Mouse (Mus musculus): ENCODE results near the gene C1qtnf4. TPM values are rescaled to one million over a fixed set of nuclear protein-coding genes. Genes with fewer than 3 reads are reported as not detected.

Gene C1qtnf4
- total and polyA plus RNA-seq, 3 experiments = not detected

GRCm38 (mm10) chr2:90928566-90928965 lies 42.9 kb downstream of the C1qtnf4 start:
- DNase-seq (ENCODE audit: low read depth, low spot score) = no peak
- no peak overlapping the region for H3K4me3 ChIP-seq (ENCODE audit: control insufficient read depth in 1 of 2, insufficient read depth in 1 of 2, low read depth in 2 of 2, low read length in 2 of 2)
- H3K9ac ChIP-seq (ENCODE audit: control insufficient read depth, low read depth, low read length, poor library complexity, severe bottlenecking) = no peak overlapping the region
- no peak overlapping the region for H3K27ac ChIP-seq (ENCODE audit: control insufficient read depth, low read depth, low read length)
- no peaks in the 10 kb centered on the region for H3K27me3 ChIP-seq (ENCODE audit: control insufficient read depth in 1 of 2, insufficient read depth in 2 of 2, low read length in 2 of 2)
- H3K79me2 ChIP-seq (ENCODE audit: control insufficient read depth, insufficient read depth, low read length, poor library complexity) = no peaks in the 10 kb centered on the region
- no peaks in the 10 kb centered on the region for H3K36me3 ChIP-seq (ENCODE audit: control insufficient read depth in 1 of 2, insufficient read depth in 2 of 2, low read length in 2 of 2)
- no peak for TF ChIP-seq MXI1 (IDR thresholded peaks at IDR 0.05; ENCODE audit: low read depth, low read length)
- no peak for TF ChIP-seq ELF1 (IDR thresholded peaks at IDR 0.05; ENCODE audit: low read depth, low read length)
- no peak for TF ChIP-seq TBP (IDR thresholded peaks at IDR 0.05; ENCODE audit: low read depth, low read length)
- no peak for TF ChIP-seq SMC3 (IDR thresholded peaks at IDR 0.05; ENCODE audit: low read depth, low read length)
- no peak for TF ChIP-seq EP300 (IDR thresholded peaks at IDR 0.05; ENCODE audit: low read depth in 1 of 2, low read length in 2 of 2)
- TF ChIP-seq ZMIZ1 (IDR thresholded peaks at IDR 0.05; ENCODE audit: low read depth, low read length) = no peak
- TF ChIP-seq KAT2A (conservative IDR thresholded peaks at IDR 0.05; ENCODE audit: low read depth, low read length) = no peak
- TF ChIP-seq JUND (IDR thresholded peaks at IDR 0.05; ENCODE audit: low read depth, low read length) = no peak
- no peaks in the 10 kb centered on the region for H3K4me1 ChIP-seq (ENCODE audit: control insufficient read depth in 1 of 2, insufficient read depth in 2 of 2, low read length in 2 of 2)
- no peaks in the 10 kb centered on the region for H3K9me3 ChIP-seq (replicated peaks; ENCODE audit: insufficient read depth, low read length)

DNA sequence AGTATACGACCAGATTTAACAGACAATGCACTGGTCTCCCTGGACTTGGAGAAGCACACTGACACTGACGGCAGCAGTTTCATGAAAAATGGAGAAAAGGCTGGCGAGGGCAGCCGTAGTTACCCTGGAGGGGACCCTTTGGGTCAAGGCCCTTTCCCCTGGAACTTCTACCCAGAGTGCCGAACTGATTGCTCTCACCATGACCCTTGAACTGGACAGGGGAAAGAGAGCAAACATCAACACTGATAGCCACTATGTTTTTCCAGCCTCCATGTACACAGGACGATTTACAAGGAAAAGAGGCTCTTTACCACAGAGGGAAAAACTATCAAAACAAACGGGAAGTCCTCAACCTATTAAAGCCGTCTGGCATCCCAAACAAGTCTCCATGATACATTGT lies 46.2 kb downstream of the C1qtnf4 start:
- Histone ChIP-seq H3K9ac (ENCODE audit: control insufficient read depth, low read depth, low read length, poor library complexity, severe bottlenecking) (no peak overlapping the region), H3K27ac (ENCODE audit: control insufficient read depth, low read depth, low read length) (no peak overlapping the region), H3K27me3 (ENCODE audit: control insufficient read depth in 1 of 2, insufficient read depth in 2 of 2, low read length in 2 of 2) (no peaks in the 10 kb centered on the region), H3K9me3 (replicated peaks; ENCODE audit: insufficient read depth, low read length) (no peaks in the 10 kb centered on the region), H3K4me1 (ENCODE audit: control insufficient read depth in 1 of 2, insufficient read depth in 2 of 2, low read length in 2 of 2) (no peaks in the 10 kb centered on the region), H3K4me3 (ENCODE audit: control insufficient read depth in 1 of 2, insufficient read depth in 1 of 2, low read depth in 2 of 2, low read length in 2 of 2) (no peak overlapping the region), H3K36me3 (ENCODE audit: control insufficient read depth in 1 of 2, insufficient read depth in 2 of 2, low read length in 2 of 2) (no peaks in the 10 kb centered on the region), H3K79me2 (ENCODE audit: control insufficient read depth, insufficient read depth, low read length, poor library complexity) (no peaks in the 10 kb centered on the region)
- TF ChIP-seq MEF2A (IDR thresholded peaks at IDR 0.05; ENCODE audit: extremely low read depth, insufficient replicate concordance, low read depth, low read length, poor library complexity, severe bottlenecking) (no peak), BHLHE40 (IDR thresholded peaks at IDR 0.05; ENCODE audit: borderline replicate concordance, low read depth, low read length) (no peak), GATA1 (IDR thresholded peaks at IDR 0.05; ENCODE audit: low read depth, low read length) (no peak), TAL1 (IDR thresholded peaks at IDR 0.05; ENCODE audit: low read length) (no peak), JUND (IDR thresholded peaks at IDR 0.05; ENCODE audit: low read depth, low read length) (no peak), ZNF384 (IDR thresholded peaks at IDR 0.05; ENCODE audit: low read depth, low read length) (no peak), POLR2AphosphoS5 (IDR thresholded peaks at IDR 0.05; ENCODE audit: borderline replicate concordance, low read depth, low read length) (no peak)
- DNase-seq (ENCODE audit: low read depth, low spot score) = no peak

GRCm38 (mm10) chr2:90932273-90932672 lies 46.6 kb downstream of the C1qtnf4 start:
- H3K36me3 ChIP-seq (ENCODE audit: control insufficient read depth in 1 of 2, insufficient read depth in 2 of 2, low read length in 2 of 2) = no peaks in the 10 kb centered on the region
- no peaks in the 10 kb centered on the region for H3K79me2 ChIP-seq (ENCODE audit: control insufficient read depth, insufficient read depth, low read length, poor library complexity)
- no peak overlapping the region for H3K4me3 ChIP-seq (ENCODE audit: control insufficient read depth in 1 of 2, insufficient read depth in 1 of 2, low read depth in 2 of 2, low read length in 2 of 2)
- DNase-seq (ENCODE audit: low read depth, low spot score) = no peak
- TF ChIP-seq POLR2AphosphoS2 (IDR thresholded peaks at IDR 0.05; ENCODE audit: low read length) (no peak), RAD21 (IDR thresholded peaks at IDR 0.05; ENCODE audit: low read depth, low read length) (no peak), JUND (IDR thresholded peaks at IDR 0.05; ENCODE audit: low read depth, low read length) (no peak), USF1 (IDR thresholded peaks at IDR 0.05; ENCODE audit: low read depth, low read length) (no peak), ZKSCAN1 (IDR thresholded peaks at IDR 0.05; ENCODE audit: low read depth, low read length) (no peak), MEF2A (IDR thresholded peaks at IDR 0.05; ENCODE audit: extremely low read depth, insufficient replicate concordance, low read depth, low read length, poor library complexity, severe bottlenecking) (no peak), ZMIZ1 (IDR thresholded peaks at IDR 0.05; ENCODE audit: low read depth, low read length) (no peak), NELFE (IDR thresholded peaks at IDR 0.05; ENCODE audit: low read depth, low read length) (no peak), CHD2 (IDR thresholded peaks at IDR 0.05; ENCODE audit: low read length) (no peak), NRF1 (IDR thresholded peaks at IDR 0.05; ENCODE audit: insufficient read depth, low read depth, low read length, poor library complexity, severe bottlenecking) (no peak), EP300 (IDR thresholded peaks at IDR 0.05; ENCODE audit: low read depth in 1 of 2, low read length in 2 of 2) (no peak), HCFC1 (IDR thresholded peaks at IDR 0.05; ENCODE audit: low read depth, low read length) (no peak), UBTF (IDR thresholded peaks at IDR 0.05; ENCODE audit: borderline replicate concordance, insufficient read depth, low read depth, low read length) (no peak), MAX (IDR thresholded peaks at IDR 0.05; ENCODE audit: low read length) (no peak), ZC3H11A (IDR thresholded peaks at IDR 0.05; ENCODE audit: low read depth, low read length) (no peak)
- no peak overlapping the region for H3K27ac ChIP-seq (ENCODE audit: control insufficient read depth, low read depth, low read length)
- H3K4me1 ChIP-seq (ENCODE audit: control insufficient read depth in 1 of 2, insufficient read depth in 2 of 2, low read length in 2 of 2) = no peaks in the 10 kb centered on the region
- no peak overlapping the region for H3K9ac ChIP-seq (ENCODE audit: control insufficient read depth, low read depth, low read length, poor library complexity, severe bottlenecking)
- no peaks in the 10 kb centered on the region for H3K9me3 ChIP-seq (replicated peaks; ENCODE audit: insufficient read depth, low read length)
- H3K27me3 ChIP-seq (ENCODE audit: control insufficient read depth in 1 of 2, insufficient read depth in 2 of 2, low read length in 2 of 2) = no peaks in the 10 kb centered on the region

Data from MEL (cell line).